9 mouse cellular contexts compared by ENCODE assay signal in genomic region chr5:38090111-38090510, GRCm38 (mm10).
"Had no signal": no experiment of that assay in that cellular context is flagged by ENCODE, and none has a peak within 500 bp of the region (broad histone marks: within the 10 kb centered on the region; RNA-seq: fewer than 3 reads in every experiment).

No protein-coding gene starts in this region.

- ATAC-seq: liver, postnatal 0 days; lung, postnatal 0 days had no signal

- DNase-seq: liver, postnatal 0 days; lung, adult 2 months; lung, postnatal 14 days; lung, postnatal 36 days; right cerebral cortex, postnatal 14 days; thymus, adult 2 months; thymus, postnatal 25 days; thymus, postnatal 4 days had no signal
